Mouse (Mus musculus) layer of hippocampus, adult 9-10 months (tissue): ENCODE measurements at regions not wholly inside any gene's neighbourhood (a gene's known extent, or its start where the extent isn't known, plus 50 kb on each side); places are given as distances from the start of the nearest gene placed in this dataset.

Experiments
- DNase-seq: peaks from one replicate; pipeline ENCODE4 v3.0.0; 2022; ENCODE audit warnings: low spot score

- DNase-seq = no peak
Observed at GRCm38 (mm10) chr2:27812946-27813345, 73.3 kb upstream of the Col5a1 start.

DNA sequence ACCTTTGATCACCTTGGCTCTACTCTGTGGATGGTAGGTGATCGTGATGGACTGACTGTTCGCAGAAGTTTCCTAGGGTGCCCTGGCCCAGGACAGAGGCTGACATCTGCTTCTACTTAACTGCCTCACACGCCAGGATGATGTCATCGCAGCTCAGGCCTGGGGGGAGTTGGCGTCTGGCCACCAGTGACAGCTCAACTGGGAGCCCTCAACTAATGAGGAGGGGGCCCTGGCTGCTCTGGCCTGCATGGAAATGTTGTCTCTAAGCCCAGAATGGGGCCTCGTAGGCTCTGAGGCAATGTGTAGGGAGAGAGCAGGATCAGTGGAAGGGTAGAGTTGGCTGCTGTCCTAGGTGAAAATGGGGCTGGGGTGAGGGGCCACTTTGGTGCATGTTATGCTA lies 72.9 kb upstream of the Col5a1 start:
- DNase-seq = no peak

- DNase-seq = no peak
Observed at GRCm38 (mm10) chr2:27818656-27819055, 67.6 kb upstream of the Col5a1 start.

DNA sequence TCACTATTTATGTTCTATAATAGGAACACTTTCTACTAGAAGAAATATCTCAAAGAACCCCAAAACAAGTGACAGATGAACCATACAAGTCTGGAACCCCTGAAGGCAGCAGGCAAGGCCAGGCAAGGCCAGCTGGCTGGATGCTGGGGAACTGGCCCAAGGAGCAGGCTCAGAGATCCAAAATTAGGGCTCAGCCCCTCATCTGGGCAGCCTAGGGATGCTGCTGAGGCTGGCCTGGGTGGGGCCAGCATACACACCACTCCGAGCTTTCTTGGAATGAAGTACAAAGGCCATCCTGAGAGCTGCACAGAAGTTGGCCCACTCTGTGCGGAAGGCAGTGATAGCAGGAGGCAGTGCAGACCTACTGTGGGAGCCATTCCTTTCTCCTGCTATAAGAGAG lies 59.4 kb upstream of the Col5a1 start:
- no peak for DNase-seq

DNA sequence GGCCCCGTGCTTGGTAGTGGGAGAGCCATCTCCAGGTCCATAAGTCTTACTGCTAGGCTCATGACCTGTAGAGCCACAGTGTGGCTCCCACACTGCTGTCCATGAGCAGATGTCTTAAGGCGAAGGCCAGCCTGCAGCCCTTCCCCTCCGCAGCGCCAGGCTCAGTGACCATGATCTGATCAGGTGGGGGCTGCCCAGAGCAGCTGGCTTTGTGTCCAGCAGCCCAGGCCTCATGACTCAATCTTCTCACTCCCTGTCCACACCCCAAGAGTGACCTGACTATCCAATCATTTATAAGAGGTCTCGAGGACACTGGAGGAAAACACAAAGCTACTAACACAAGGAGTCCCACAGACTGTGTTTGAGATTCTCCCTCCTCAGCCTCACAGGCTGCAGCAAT lies 58.6 kb upstream of the Col5a1 start:
- DNase-seq = no peak

- no peak for DNase-seq
Observed at GRCm38 (mm10) chr2:27828237-27828636, 58.0 kb upstream of the Col5a1 start.

- no peak for DNase-seq
Observed at GRCm38 (mm10) chr2:27829551-27829950, 56.7 kb upstream of the Col5a1 start.

GRCm38 (mm10) chr2:27834971-27835370 lies 51.3 kb upstream of the Col5a1 start:
- no peak for DNase-seq

DNA sequence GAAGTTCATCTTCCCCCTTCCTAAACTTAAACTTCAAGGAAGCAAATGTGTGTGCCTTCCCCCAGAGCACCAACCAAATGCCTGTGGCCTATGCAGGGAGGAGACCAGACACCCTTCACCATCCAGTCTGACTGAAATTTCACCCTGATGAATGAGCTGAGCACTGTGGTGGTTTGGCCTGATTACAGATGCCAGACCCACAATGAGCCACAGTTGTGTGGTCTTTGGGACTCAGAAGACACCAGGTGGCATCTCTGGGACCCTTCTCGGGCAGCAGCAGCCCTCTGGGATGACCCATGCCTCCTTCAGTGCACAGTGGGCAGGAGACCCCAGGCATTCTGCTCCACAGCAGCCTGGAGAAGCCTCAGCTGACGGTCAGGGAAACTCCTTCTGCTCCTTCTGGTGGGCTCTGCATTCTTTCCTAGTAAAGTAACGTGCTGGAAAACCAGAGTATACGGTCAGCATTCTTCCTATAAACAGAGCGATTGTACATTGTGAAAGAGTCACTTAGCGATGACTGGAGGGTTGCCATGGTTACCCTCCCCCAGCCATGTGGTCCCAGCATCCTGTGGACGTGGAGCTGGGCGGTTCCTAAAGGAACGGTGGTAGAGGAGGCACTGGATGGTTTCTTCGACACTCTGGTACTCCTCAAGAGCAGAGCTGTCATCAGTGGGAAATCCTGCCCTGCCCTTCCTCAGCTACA lies 50.3 kb upstream of the Col5a1 start:
- peak; percentile 24 for DNase-seq
